Mouse (Mus musculus): ENCODE results near the gene Raver1.

GRCm38 (mm10) chr9:21025258-21025810, 66.5 kb downstream of the Raver1 start:
- no peak for TF ChIP-seq CTCF (IDR thresholded peaks at IDR 0.05; ENCODE audit: control insufficient read depth, insufficient read depth, insufficient read length)
- TF ChIP-seq MAX (IDR thresholded peaks at IDR 0.05), result no peak
- TF ChIP-seq MYOD1 (IDR thresholded peaks at IDR 0.05; ENCODE audit: control insufficient read depth, insufficient read length, low read depth), result no peak
- TF ChIP-seq MYOG (IDR thresholded peaks at IDR 0.05; ENCODE audit: control insufficient read depth, extremely low read depth, insufficient read length), result no peak
- no peak for TF ChIP-seq USF1 (IDR thresholded peaks at IDR 0.05; ENCODE audit: low read depth)
- no peak for TF ChIP-seq FOSL1 (IDR thresholded peaks at IDR 0.05; ENCODE audit: insufficient read depth, low read length, poor library complexity, severe bottlenecking)
- no peak for TF ChIP-seq CEBPB (IDR thresholded peaks at IDR 0.05; ENCODE audit: low read depth)
